Mouse (Mus musculus) spleen, adult 2 months (tissue): ENCODE data around the gene Efcab9. TPM values are rescaled to one million over a fixed set of nuclear protein-coding genes. Genes with fewer than 3 reads are reported as not detected.

ENCODE experiments used
- DNase-seq, 2 experiments: peaks; one replicate each; pipeline versions ENCODE4 v3.0.0 to v3.0.0-alpha.2; 2012 to 2021; ENCODE audit warnings: low spot score in 2 of 2, low read depth in 1 of 2
- H3K27ac ChIP-seq: fragments of 200-500 bp; 2 replicates; pipeline ENCODE4 v1.5.1; 2012; ENCODE audit warnings: low read length, inconsistent platforms; ENCODE audit not compliant: insufficient read depth
- H3K27me3 ChIP-seq: fragments of 200-500 bp; 2 replicates; pipeline ENCODE4 v1.6.1; 2012; ENCODE audit warnings: mild to moderate bottlenecking, moderate library complexity, low read length, inconsistent platforms; ENCODE audit not compliant: control insufficient read depth, insufficient read depth
- H3K36me3 ChIP-seq: fragments of 200-500 bp; 2 replicates; pipeline ENCODE4 v1.6.1; 2012; ENCODE audit warnings: mild to moderate bottlenecking, low read length, inconsistent platforms; ENCODE audit not compliant: control insufficient read depth, insufficient read depth
- H3K4me1 ChIP-seq: fragments of 200-500 bp; 2 replicates; pipeline ENCODE4 v1.6.1; 2011; ENCODE audit warnings: inconsistent platforms; ENCODE audit not compliant: control insufficient read depth, insufficient read depth, insufficient read length
- H3K4me3 ChIP-seq: fragments of 200-500 bp; 2 replicates; pipeline ENCODE4 v1.5.1; 2011; ENCODE audit warnings: mild to moderate bottlenecking, inconsistent platforms; ENCODE audit not compliant: insufficient read depth, insufficient read length; ENCODE audit errors: extremely low read depth
- CTCF ChIP-seq: fragments of 200-500 bp; IDR thresholded peaks from 2 replicates; pipeline ENCODE4 v1.5.1; 2011; ENCODE audit warnings: mild to moderate bottlenecking, inconsistent platforms; ENCODE audit not compliant: insufficient read depth, insufficient read length, insufficient replicate concordance; ENCODE audit errors: extremely low read depth
- POLR2A ChIP-seq: fragments of 200-500 bp; IDR thresholded peaks from 2 replicates; pipeline ENCODE4 v1.6.1; 2011; ENCODE audit warnings: low read depth, low read length, inconsistent platforms
- WGBS: fragments of 180-500 bp; shearing (Covaris S2); methylation state at CpG from one replicate; pipeline ENCODE4 v1.1.7; 2018; 5-methylcytosine and 5-hydroxymethylcytosine counted together
- polyA plus RNA-seq: library from polyadenylated mRNA; depleted of rRNA; stranded (reverse); fragments of >200 nt; gene quantifications from 2 replicates; pipeline ENCODE4 v1.2.3, GENCODE M21; 2012; rRNA removed

Efcab9 gene
- polyA plus RNA-seq, result 0.16 and 0.54 TPM in 2 replicates

- Histone ChIP-seq H3K4me3 (peak within 1 kb of the TSS; percentile 80), H3K4me1 (peaks cover 8% of the 10 kb centered on the region; the same call in 1 of the 2 replicates), H3K27me3 (no peaks in the 10 kb centered on the region), H3K36me3 (peaks cover 2% of the 10 kb centered on the region; the same call in 1 of the 2 replicates), H3K27ac (peak within 1 kb of the TSS; percentile 93)
- TF ChIP-seq CTCF (no peak), POLR2A (no peak)
- DNase-seq, result no peak
- WGBS, result 5% methylated on average over 33 of the region's 33 CpGs
Measured at GRCm38 (mm10) chr11:32531871-32532764, at the start of gene Efcab9. Efcab9 (minus strand) TSS chr11:32532081.

GRCm38 (mm10) chr11:32581031-32581430 is 49.1 kb upstream of the Efcab9 start:
- Histone ChIP-seq H3K4me3 (no peak overlapping the region), H3K27me3 (no peaks in the 10 kb centered on the region), H3K4me1 (peaks cover 23% of the 10 kb centered on the region), H3K27ac (peak overlapping the region; percentile 41; the same call in 1 of the 2 replicates), H3K36me3 (peaks cover 28% of the 10 kb centered on the region)
- DNase-seq, result no peak
- TF ChIP-seq POLR2A, result no peak
- whole genome bisulfite sequencing, result 85% methylated on average over 2 of the region's 2 CpGs

- no peaks in the 10 kb centered on the region for H3K27me3 ChIP-seq
- no peak overlapping the region for H3K4me3 ChIP-seq
- TF ChIP-seq CTCF (no peak), POLR2A (no peak)
- peaks cover 31% of the 10 kb centered on the region for H3K36me3 ChIP-seq
- DNase-seq, result peak; percentile 53 to 62
- peaks cover 17% of the 10 kb centered on the region; the same call in 1 of the 2 replicates for H3K4me1 ChIP-seq
- H3K27ac ChIP-seq, result peak overlapping the region; percentile 41; the same call in 1 of the 2 replicates
- 69% methylated on average over 16 of the region's 16 CpGs for WGBS
Measured at GRCm38 (mm10) chr11:32580305-32580947, 48.5 kb upstream of the Efcab9 start.

DNA sequence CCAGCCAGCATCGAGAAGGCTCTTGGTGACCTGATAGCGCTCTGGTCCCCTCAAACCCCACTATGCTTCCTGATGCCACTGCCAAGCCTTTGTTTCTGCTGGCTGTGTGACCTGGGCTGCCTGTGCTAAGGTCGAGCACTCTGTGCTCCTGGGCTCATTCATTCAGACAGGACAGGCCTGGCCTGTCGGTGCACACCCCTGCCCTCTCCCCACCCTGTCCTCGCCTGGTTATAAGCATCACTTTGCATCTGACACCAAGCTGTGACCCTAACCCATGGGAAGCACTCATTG is 44.8 kb upstream of the Efcab9 start:
- Histone ChIP-seq H3K27ac (no peak overlapping the region), H3K27me3 (no peaks in the 10 kb centered on the region), H3K4me1 (peaks cover 8% of the 10 kb centered on the region; the same call in 1 of the 2 replicates), H3K4me3 (no peak overlapping the region), H3K36me3 (peaks cover 36% of the 10 kb centered on the region)
- DNase-seq, result no peak
- no peak for TF ChIP-seq CTCF
- no peak for TF ChIP-seq POLR2A
- 83% methylated on average over 5 of the region's 5 CpGs for WGBS

- no peak for DNase-seq
- peaks cover 36% of the 10 kb centered on the region for H3K36me3 ChIP-seq
- peaks cover 13% of the 10 kb centered on the region; the same call in 1 of the 2 replicates for H3K4me1 ChIP-seq
- H3K27me3 ChIP-seq, result no peaks in the 10 kb centered on the region
- 87% methylated on average over 6 of the region's 6 CpGs for WGBS
- H3K27ac ChIP-seq, result no peak overlapping the region
- TF ChIP-seq POLR2A, result no peak
- no peak for TF ChIP-seq CTCF
- no peak overlapping the region for H3K4me3 ChIP-seq
Measured at GRCm38 (mm10) chr11:32575964-32576759, 44.3 kb upstream of the Efcab9 start.

GRCm38 (mm10) chr11:32573669-32574068 is 41.8 kb upstream of the Efcab9 start:
- Histone ChIP-seq H3K27me3 (no peaks in the 10 kb centered on the region), H3K36me3 (peaks cover 33% of the 10 kb centered on the region), H3K4me3 (no peak overlapping the region), H3K4me1 (peaks cover 16% of the 10 kb centered on the region; the same call in 1 of the 2 replicates), H3K27ac (no peak overlapping the region)
- TF ChIP-seq POLR2A (no peak), CTCF (no peak)
- 87% methylated on average over 2 of the region's 2 CpGs for WGBS
- DNase-seq, result no peak
